Mouse (Mus musculus): ENCODE measurements around the gene Slc25a25.

Gene Slc25a25

GRCm38 (mm10) chr2:32407144-32407824 is 44.0 kb downstream of the Slc25a25 start:
- no peak for DNase-seq (ENCODE audit: low read depth, low spot score)

GRCm38 (mm10) chr2:32404663-32405062 is 46.6 kb downstream of the Slc25a25 start:
- DNase-seq (ENCODE audit: low read depth, low spot score), result peak; percentile 82

- DNase-seq (ENCODE audit: low read depth, low spot score), result no peak
Measured at GRCm38 (mm10) chr2:32396695-32397094, 54.5 kb downstream of the Slc25a25 start.

GRCm38 (mm10) chr2:32395946-32396621 is 55.2 kb downstream of the Slc25a25 start:
- DNase-seq (ENCODE audit: low read depth, low spot score), result peak; percentile 94

- peak; percentile 90 for DNase-seq (ENCODE audit: low read depth, low spot score)
Measured at GRCm38 (mm10) chr2:32395484-32395945, 55.7 kb downstream of the Slc25a25 start, which contains the start of gene Ptges2. Gene Ptges2, plus strand, starts transcription at chr2:32395896.

GRCm38 (mm10) chr2:32394973-32395372 is 56.3 kb downstream of the Slc25a25 start:
- no peak for DNase-seq (ENCODE audit: low read depth, low spot score)

GRCm38 (mm10) chr2:32392063-32392462 is 59.2 kb downstream of the Slc25a25 start:
- DNase-seq (ENCODE audit: low read depth, low spot score), result no peak

- no peak for DNase-seq (ENCODE audit: low read depth, low spot score)
Measured at GRCm38 (mm10) chr2:32390871-32391270, 60.4 kb downstream of the Slc25a25 start.

- DNase-seq (ENCODE audit: low read depth, low spot score), result no peak
Measured at GRCm38 (mm10) chr2:32389157-32389556, 62.1 kb downstream of the Slc25a25 start.

GRCm38 (mm10) chr2:32387706-32388490 is 63.3 kb downstream of the Slc25a25 start, which contains the start of gene Lcn2:
Gene Lcn2, minus strand, starts transcription at chr2:32388252.
- DNase-seq (ENCODE audit: low read depth, low spot score), result no peak

GRCm38 (mm10) chr2:32382689-32383088 is 68.6 kb downstream of the Slc25a25 start:
- DNase-seq (ENCODE audit: low read depth, low spot score), result no peak

- peak; percentile 64 for DNase-seq (ENCODE audit: low read depth, low spot score)
Measured at GRCm38 (mm10) chr2:32381775-32382223, 69.4 kb downstream of the Slc25a25 start, which contains the start of gene 1110008P14Rik. Gene 1110008P14Rik, minus strand, starts transcription at chr2:32381938.

GRCm38 (mm10) chr2:32381141-32381774 is 70.0 kb downstream of the Slc25a25 start:
- no peak for DNase-seq (ENCODE audit: low read depth, low spot score)

GRCm38 (mm10) chr2:32380001-32380500 is 71.2 kb downstream of the Slc25a25 start:
- DNase-seq (ENCODE audit: low read depth, low spot score), result no peak

- no peak for DNase-seq (ENCODE audit: low read depth, low spot score)
Measured at GRCm38 (mm10) chr2:32376963-32377362, 74.3 kb downstream of the Slc25a25 start.

- no peak for DNase-seq (ENCODE audit: low read depth, low spot score)
Measured at GRCm38 (mm10) chr2:32375317-32375940, 75.8 kb downstream of the Slc25a25 start.

- DNase-seq (ENCODE audit: low read depth, low spot score), result no peak
Measured at GRCm38 (mm10) chr2:32374191-32374590, 77.1 kb downstream of the Slc25a25 start.

GRCm38 (mm10) chr2:32367315-32367714 is 83.9 kb downstream of the Slc25a25 start:
- DNase-seq (ENCODE audit: low read depth, low spot score), result no peak

Data from brain, embryonic 18.5 days (tissue).